Mouse (Mus musculus): ENCODE measurements around the gene Msh4. TPM values are rescaled to one million over a fixed set of nuclear protein-coding genes. Genes with fewer than 3 reads are reported as not detected.

Msh4 gene
- polyA plus RNA-seq, 1 experiment from 2014 or later: 0.11 TPM

DNA sequence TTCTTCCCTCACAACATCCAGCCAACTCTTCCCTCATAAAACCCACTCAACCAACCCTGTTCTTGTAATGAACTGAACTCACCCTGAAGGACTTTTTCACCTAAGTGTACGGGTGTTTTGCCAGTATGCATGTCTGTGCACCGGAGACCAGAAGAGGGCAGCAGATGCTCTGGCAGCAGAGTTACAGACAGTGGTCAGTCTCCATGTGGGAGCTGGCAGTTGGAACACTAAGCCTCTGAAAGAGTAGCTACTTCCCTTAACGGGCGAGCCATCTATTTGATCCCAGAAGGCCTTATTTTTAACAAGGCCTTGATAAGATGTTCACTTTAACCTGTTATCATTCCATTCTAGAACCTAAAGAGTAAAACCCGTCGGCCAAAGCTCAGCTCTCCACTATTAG is 1.4 kb downstream of the Msh4 start:
- no peak for ATAC-seq (ENCODE audit: insufficient number of reproducible peaks, low FRiP score, low TSS enrichment, low read depth)
- peaks cover 33% of the 10 kb centered on the region for H3K36me3 ChIP-seq (ENCODE audit: control insufficient read depth, insufficient read depth, low read length)
- peak; percentile 56 for DNase-seq (ENCODE audit: low spot score)
- H3K9ac ChIP-seq (ENCODE audit: low read length): no peak overlapping the region
- H3K4me2 ChIP-seq (ENCODE audit: low read depth, severe bottlenecking): no peak overlapping the region
- H3K9me3 ChIP-seq (ENCODE audit: control insufficient read depth, low read length): no peaks in the 10 kb centered on the region
- H3K27ac ChIP-seq (replicated peaks; ENCODE audit: low read depth, low read length): no peak overlapping the region
- no peaks in the 10 kb centered on the region for H3K4me1 ChIP-seq (ENCODE audit: control insufficient read depth, insufficient read depth, low read length)
- H3K4me3 ChIP-seq (ENCODE audit: low read depth, low read length): no peak overlapping the region
- 75% methylated on average over 6 of the region's 6 CpGs for WGBS
- H3K27me3 ChIP-seq (ENCODE audit: control insufficient read depth, insufficient read depth, low read length): no peaks in the 10 kb centered on the region

DNA sequence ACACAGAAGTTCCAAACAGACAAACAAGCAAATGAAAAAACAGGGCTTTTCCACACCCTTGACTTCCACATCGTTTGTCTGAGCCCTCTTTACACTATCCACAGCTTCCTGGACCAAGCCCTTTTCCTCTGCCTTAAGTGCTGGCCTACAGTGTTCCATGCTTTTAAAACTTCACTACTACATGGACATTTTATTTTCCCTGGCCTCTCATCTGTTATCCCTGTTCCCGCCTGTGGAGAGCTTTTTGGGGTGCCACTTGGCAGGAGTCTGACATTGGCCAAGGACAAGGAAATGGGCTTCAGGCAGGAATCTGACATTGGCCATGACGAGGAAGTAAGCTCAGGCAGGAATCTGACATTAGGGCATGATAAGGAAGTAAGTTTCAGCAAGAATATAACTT is 3.3 kb downstream of the Msh4 start:
- ATAC-seq (ENCODE audit: insufficient number of reproducible peaks, low FRiP score, low TSS enrichment, low read depth): no peak
- Histone ChIP-seq H3K9ac (ENCODE audit: low read length) (no peak overlapping the region), H3K4me1 (ENCODE audit: control insufficient read depth, insufficient read depth, low read length) (no peaks in the 10 kb centered on the region), H3K36me3 (ENCODE audit: control insufficient read depth, insufficient read depth, low read length) (peaks cover 20% of the 10 kb centered on the region), H3K9me3 (ENCODE audit: control insufficient read depth, low read length) (no peaks in the 10 kb centered on the region), H3K27me3 (ENCODE audit: control insufficient read depth, insufficient read depth, low read length) (no peaks in the 10 kb centered on the region), H3K27ac (replicated peaks; ENCODE audit: low read depth, low read length) (no peak overlapping the region), H3K4me3 (ENCODE audit: low read depth, low read length) (no peak overlapping the region), H3K4me2 (ENCODE audit: low read depth, severe bottlenecking) (no peak overlapping the region)
- WGBS: 68% methylated on average over 3 of the region's 3 CpGs
- no peak for DNase-seq (ENCODE audit: low spot score)

DNA sequence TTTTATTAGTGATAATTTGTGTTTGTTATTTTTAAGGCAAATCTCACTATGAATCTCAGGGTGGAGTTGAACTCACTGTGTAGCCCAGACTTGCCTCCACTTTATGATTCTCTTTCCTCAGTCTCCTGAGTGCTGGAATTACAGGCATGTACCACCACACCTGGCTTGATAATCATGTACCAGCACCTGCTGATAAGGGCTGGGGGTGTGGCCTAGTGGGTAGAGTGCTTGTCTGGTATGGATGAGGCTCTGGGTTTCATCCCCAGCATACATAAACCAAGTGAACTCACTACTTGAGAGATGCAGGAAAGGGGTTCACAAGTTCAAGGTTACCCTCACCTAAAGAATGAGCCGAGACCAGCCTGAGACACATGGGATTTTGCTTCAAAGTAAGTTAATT is 4.0 kb downstream of the Msh4 start:
- H3K27ac ChIP-seq (replicated peaks; ENCODE audit: low read depth, low read length): no peak overlapping the region
- no peak overlapping the region for H3K4me2 ChIP-seq (ENCODE audit: low read depth, severe bottlenecking)
- no peak for DNase-seq (ENCODE audit: low spot score)
- no peak overlapping the region for H3K4me3 ChIP-seq (ENCODE audit: low read depth, low read length)
- H3K27me3 ChIP-seq (ENCODE audit: control insufficient read depth, insufficient read depth, low read length): no peaks in the 10 kb centered on the region
- no peak overlapping the region for H3K9ac ChIP-seq (ENCODE audit: low read length)
- no peak for ATAC-seq (ENCODE audit: insufficient number of reproducible peaks, low FRiP score, low TSS enrichment, low read depth)
- H3K4me1 ChIP-seq (ENCODE audit: control insufficient read depth, insufficient read depth, low read length): no peaks in the 10 kb centered on the region
- no peaks in the 10 kb centered on the region for H3K9me3 ChIP-seq (ENCODE audit: control insufficient read depth, low read length)
- peaks cover 16% of the 10 kb centered on the region for H3K36me3 ChIP-seq (ENCODE audit: control insufficient read depth, insufficient read depth, low read length)
- 83% methylated on average over 1 of the region's 1 CpGs for WGBS

DNA sequence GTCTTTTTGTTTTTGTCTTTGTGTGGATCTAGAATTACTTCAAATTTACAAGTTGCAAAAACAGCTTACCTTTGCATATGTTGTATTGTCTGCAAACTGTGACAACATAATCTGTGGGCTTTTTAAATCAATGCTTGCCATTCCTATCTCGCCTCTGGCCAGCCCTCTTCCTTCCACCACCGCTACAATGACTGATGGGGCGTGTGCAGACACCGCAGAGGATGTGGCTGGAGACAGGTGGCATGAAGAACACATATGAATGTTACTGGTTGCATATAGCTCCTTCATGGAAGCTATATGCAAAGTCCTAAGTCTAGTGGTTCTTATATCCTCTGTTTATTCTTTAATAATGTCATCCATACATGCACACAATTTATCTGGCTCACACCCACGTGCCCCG is 8.7 kb downstream of the Msh4 start:
- H3K4me2 ChIP-seq (ENCODE audit: low read depth, severe bottlenecking): no peak overlapping the region
- H3K9ac ChIP-seq (ENCODE audit: low read length): no peak overlapping the region
- H3K4me1 ChIP-seq (ENCODE audit: control insufficient read depth, insufficient read depth, low read length): no peaks in the 10 kb centered on the region
- no peak overlapping the region for H3K27ac ChIP-seq (replicated peaks; ENCODE audit: low read depth, low read length)
- no peaks in the 10 kb centered on the region for H3K27me3 ChIP-seq (ENCODE audit: control insufficient read depth, insufficient read depth, low read length)
- WGBS: 80% methylated on average over 6 of the region's 6 CpGs
- H3K9me3 ChIP-seq (ENCODE audit: control insufficient read depth, low read length): no peaks in the 10 kb centered on the region
- no peak for ATAC-seq (ENCODE audit: insufficient number of reproducible peaks, low FRiP score, low TSS enrichment, low read depth)
- no peak for DNase-seq (ENCODE audit: low spot score)
- H3K4me3 ChIP-seq (ENCODE audit: low read depth, low read length): no peak overlapping the region
- no peaks in the 10 kb centered on the region for H3K36me3 ChIP-seq (ENCODE audit: control insufficient read depth, insufficient read depth, low read length)

DNA sequence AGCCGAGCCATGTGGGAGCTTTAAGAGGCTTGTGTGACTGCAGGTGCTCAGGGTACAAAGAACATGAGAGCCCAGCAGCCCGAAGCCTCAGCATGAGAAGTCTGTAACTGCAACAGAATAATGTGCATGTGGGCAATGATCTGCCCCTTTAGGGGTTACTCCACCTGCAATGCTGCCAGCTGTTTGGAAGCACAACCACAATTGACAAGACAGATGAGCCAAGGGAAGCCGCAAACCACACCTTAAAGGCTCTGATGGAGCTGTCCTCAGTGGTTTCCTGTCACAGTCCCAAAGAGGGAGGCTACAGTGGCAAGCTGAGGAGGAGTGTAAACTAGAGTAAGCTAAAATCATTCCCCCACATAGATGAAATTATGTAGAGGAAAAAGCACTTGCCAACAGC is 10.5 kb downstream of the Msh4 start:
- H3K27ac ChIP-seq (replicated peaks; ENCODE audit: low read depth, low read length): no peak overlapping the region
- ATAC-seq (ENCODE audit: insufficient number of reproducible peaks, low FRiP score, low TSS enrichment, low read depth) (no peak), DNase-seq (ENCODE audit: low spot score) (no peak)
- no peaks in the 10 kb centered on the region for H3K27me3 ChIP-seq (ENCODE audit: control insufficient read depth, insufficient read depth, low read length)
- H3K36me3 ChIP-seq (ENCODE audit: control insufficient read depth, insufficient read depth, low read length): no peaks in the 10 kb centered on the region
- 84% methylated on average over 3 of the region's 3 CpGs for WGBS
- no peak overlapping the region for H3K9ac ChIP-seq (ENCODE audit: low read length)
- no peaks in the 10 kb centered on the region for H3K4me1 ChIP-seq (ENCODE audit: control insufficient read depth, insufficient read depth, low read length)
- no peak overlapping the region for H3K4me2 ChIP-seq (ENCODE audit: low read depth, severe bottlenecking)
- H3K9me3 ChIP-seq (ENCODE audit: control insufficient read depth, low read length): no peaks in the 10 kb centered on the region
- no peak overlapping the region for H3K4me3 ChIP-seq (ENCODE audit: low read depth, low read length)

DNA sequence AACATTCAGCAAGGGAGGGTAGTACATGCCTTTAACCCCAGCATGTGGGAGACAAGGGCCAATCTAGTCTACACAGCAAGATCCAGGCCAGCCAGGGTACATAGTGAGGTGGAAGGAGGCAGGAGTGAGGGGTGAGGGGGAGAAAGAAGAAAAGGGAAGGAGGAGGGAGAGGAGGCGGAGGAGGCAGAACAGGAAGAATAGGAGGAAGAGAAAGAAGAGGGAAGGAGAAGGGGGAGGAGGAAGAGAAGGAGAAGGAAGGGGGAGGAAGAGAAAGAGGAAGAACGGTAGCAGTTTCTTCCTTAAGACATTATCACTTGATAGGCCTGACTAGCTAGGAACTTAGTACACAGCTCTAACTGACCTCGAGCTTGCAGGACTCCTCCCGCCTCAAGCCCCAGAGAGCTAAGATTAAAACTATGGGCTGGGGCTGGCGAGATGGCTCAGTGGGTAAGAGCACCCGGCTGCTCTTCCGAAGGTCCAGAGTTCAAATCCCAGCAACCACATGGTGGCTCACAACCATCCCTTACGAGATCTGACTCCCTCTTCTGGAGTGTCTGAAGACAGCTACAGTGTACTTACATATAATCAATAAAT is 16.7 kb downstream of the Msh4 start:
- Histone ChIP-seq H3K9me3 (ENCODE audit: control insufficient read depth, low read length) (no peaks in the 10 kb centered on the region), H3K9ac (ENCODE audit: low read length) (no peak overlapping the region), H3K4me1 (ENCODE audit: control insufficient read depth, insufficient read depth, low read length) (no peaks in the 10 kb centered on the region), H3K4me3 (ENCODE audit: low read depth, low read length) (no peak overlapping the region), H3K27ac (replicated peaks; ENCODE audit: low read depth, low read length) (no peak overlapping the region), H3K4me2 (ENCODE audit: low read depth, severe bottlenecking) (no peak overlapping the region), H3K27me3 (ENCODE audit: control insufficient read depth, insufficient read depth, low read length) (no peaks in the 10 kb centered on the region), H3K36me3 (ENCODE audit: control insufficient read depth, insufficient read depth, low read length) (no peaks in the 10 kb centered on the region)
- WGBS: 85% methylated on average over 7 of the region's 8 CpGs
- DNase-seq (ENCODE audit: low spot score) (no peak), ATAC-seq (ENCODE audit: insufficient number of reproducible peaks, low FRiP score, low TSS enrichment, low read depth) (no peak)

DNA sequence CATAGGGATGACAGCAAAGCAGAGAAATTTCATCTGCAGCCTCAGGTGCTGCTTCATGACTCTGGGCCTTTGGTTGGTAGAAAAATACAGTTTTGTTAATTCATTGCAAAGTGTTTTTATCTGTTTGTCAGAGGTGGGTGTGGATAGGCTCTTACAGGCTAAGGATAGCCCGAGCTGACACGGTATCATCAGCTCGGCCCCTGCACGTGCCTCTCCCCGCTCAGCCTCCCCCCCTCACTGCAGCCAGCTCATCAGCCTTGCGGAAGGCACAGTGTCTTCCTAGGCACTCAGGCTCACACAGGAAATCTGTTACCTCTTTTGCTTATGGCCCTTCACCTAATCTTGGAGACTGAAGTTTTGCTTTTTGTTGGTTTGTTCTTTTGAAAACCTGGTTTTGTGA is 17.8 kb downstream of the Msh4 start:
- ATAC-seq (ENCODE audit: insufficient number of reproducible peaks, low FRiP score, low TSS enrichment, low read depth) (no peak), DNase-seq (ENCODE audit: low spot score) (no peak)
- H3K36me3 ChIP-seq (ENCODE audit: control insufficient read depth, insufficient read depth, low read length): no peaks in the 10 kb centered on the region
- H3K9me3 ChIP-seq (ENCODE audit: control insufficient read depth, low read length): no peaks in the 10 kb centered on the region
- H3K27me3 ChIP-seq (ENCODE audit: control insufficient read depth, insufficient read depth, low read length): no peaks in the 10 kb centered on the region
- H3K4me3 ChIP-seq (ENCODE audit: low read depth, low read length): no peak overlapping the region
- WGBS: 80% methylated on average over 6 of the region's 6 CpGs
- no peak overlapping the region for H3K27ac ChIP-seq (replicated peaks; ENCODE audit: low read depth, low read length)
- H3K4me2 ChIP-seq (ENCODE audit: low read depth, severe bottlenecking): no peak overlapping the region
- H3K4me1 ChIP-seq (ENCODE audit: control insufficient read depth, insufficient read depth, low read length): no peaks in the 10 kb centered on the region
- H3K9ac ChIP-seq (ENCODE audit: low read length): no peak overlapping the region

DNA sequence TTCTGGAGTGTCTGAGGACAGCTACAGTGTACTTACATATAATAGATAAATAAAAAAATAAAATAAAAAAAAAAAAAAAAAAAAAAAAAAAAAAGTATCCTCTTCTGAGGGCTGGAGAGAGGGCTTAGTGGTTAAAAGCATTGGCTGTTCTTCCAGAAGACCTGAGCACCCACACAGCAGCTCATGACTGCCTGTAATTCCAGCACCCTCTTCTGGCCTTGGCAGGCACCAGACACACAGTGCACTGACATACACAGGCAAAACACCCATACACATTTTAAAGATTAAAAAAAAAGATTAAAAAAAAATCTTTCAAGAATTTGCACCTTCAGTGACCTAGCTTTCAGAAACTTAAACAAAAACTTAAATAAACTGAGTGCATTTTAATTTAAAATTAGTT is 19.6 kb downstream of the Msh4 start:
- H3K9ac ChIP-seq (ENCODE audit: low read length): no peak overlapping the region
- H3K4me2 ChIP-seq (ENCODE audit: low read depth, severe bottlenecking): no peak overlapping the region
- no peaks in the 10 kb centered on the region for H3K9me3 ChIP-seq (ENCODE audit: control insufficient read depth, low read length)
- ATAC-seq (ENCODE audit: insufficient number of reproducible peaks, low FRiP score, low TSS enrichment, low read depth): no peak
- H3K27me3 ChIP-seq (ENCODE audit: control insufficient read depth, insufficient read depth, low read length): no peaks in the 10 kb centered on the region
- H3K4me1 ChIP-seq (ENCODE audit: control insufficient read depth, insufficient read depth, low read length): no peaks in the 10 kb centered on the region
- H3K4me3 ChIP-seq (ENCODE audit: low read depth, low read length): no peak overlapping the region
- no peak for DNase-seq (ENCODE audit: low spot score)
- no peaks in the 10 kb centered on the region for H3K36me3 ChIP-seq (ENCODE audit: control insufficient read depth, insufficient read depth, low read length)
- no peak overlapping the region for H3K27ac ChIP-seq (replicated peaks; ENCODE audit: low read depth, low read length)

DNA sequence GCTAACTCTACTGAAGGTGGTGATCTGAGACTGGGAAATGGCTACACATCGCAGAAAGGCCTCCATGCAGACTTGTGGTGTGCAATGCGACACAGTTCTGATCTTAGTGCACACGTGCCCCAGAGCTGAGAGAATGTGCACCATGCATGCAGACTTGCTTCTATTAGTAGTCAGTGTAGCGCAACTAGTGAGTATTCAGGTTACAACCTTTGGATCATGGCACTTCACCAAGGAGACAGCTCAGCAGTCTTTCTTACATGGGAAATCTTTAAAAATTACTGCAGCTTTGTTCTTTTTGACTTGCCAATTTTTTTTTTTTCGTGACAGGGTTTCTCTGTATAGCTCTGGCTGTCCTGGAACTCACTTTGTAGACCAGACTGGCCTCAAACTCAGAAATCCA is 34.5 kb downstream of the Msh4 start:
- Histone ChIP-seq H3K9ac (ENCODE audit: low read length) (no peak overlapping the region), H3K36me3 (ENCODE audit: control insufficient read depth, insufficient read depth, low read length) (no peaks in the 10 kb centered on the region), H3K4me2 (ENCODE audit: low read depth, severe bottlenecking) (no peak overlapping the region), H3K27ac (replicated peaks; ENCODE audit: low read depth, low read length) (no peak overlapping the region), H3K4me1 (ENCODE audit: control insufficient read depth, insufficient read depth, low read length) (no peaks in the 10 kb centered on the region), H3K27me3 (ENCODE audit: control insufficient read depth, insufficient read depth, low read length) (no peaks in the 10 kb centered on the region), H3K9me3 (ENCODE audit: control insufficient read depth, low read length) (no peaks in the 10 kb centered on the region), H3K4me3 (ENCODE audit: low read depth, low read length) (no peak overlapping the region)
- ATAC-seq (ENCODE audit: insufficient number of reproducible peaks, low FRiP score, low TSS enrichment, low read depth) (no peak), DNase-seq (ENCODE audit: low spot score) (no peak)
- WGBS: 86% methylated on average over 5 of the region's 5 CpGs

Data from limb, embryonic 11.5 days (tissue).